Mouse (Mus musculus) forebrain, embryonic 15.5 days (tissue): Measurements from ENCODE around the gene Olfr983. TPM values are rescaled to one million over a fixed set of nuclear protein-coding genes. Genes with fewer than 3 reads are reported as not detected.

Experiments used
- ATAC-seq: fragments of 200-750 bp; cut with Nextera tagmentation; replicated peaks from 2 replicates; pipeline ENCODE4 v1.8.0; 2017; ENCODE audit warnings: mild to moderate bottlenecking, moderate TSS enrichment, moderate library complexity
- H3K27ac ChIP-seq: fragments of 300-500 bp; sonication (generic); replicated peaks from 2 replicates; pipeline ENCODE4 v1.5.1; 2015; ENCODE audit warnings: mild to moderate bottlenecking, inconsistent platforms
- H3K27me3 ChIP-seq: fragments of 300-500 bp; sonication (generic); 2 replicates; pipeline ENCODE4 v1.6.1; 2015; ENCODE audit warnings: inconsistent platforms
- H3K36me3 ChIP-seq: fragments of 300-500 bp; sonication (generic); 2 replicates; pipeline ENCODE4 v1.6.1; 2015; ENCODE audit warnings: mild to moderate bottlenecking, inconsistent platforms
- H3K4me1 ChIP-seq: fragments of 300-500 bp; sonication (generic); 2 replicates; pipeline ENCODE4 v1.6.1; 2015; ENCODE audit warnings: inconsistent platforms
- H3K4me2 ChIP-seq: fragments of 300-500 bp; sonication (generic); replicated peaks from 2 replicates; pipeline ENCODE4 v1.6.1; 2015; ENCODE audit warnings: mild to moderate bottlenecking, inconsistent platforms
- H3K4me3 ChIP-seq: fragments of 300-500 bp; sonication (generic); 2 replicates; pipeline ENCODE4 v1.5.1; 2015; ENCODE audit warnings: mild to moderate bottlenecking, inconsistent platforms
- H3K9ac ChIP-seq: fragments of 300-500 bp; sonication (generic); replicated peaks from 2 replicates; pipeline ENCODE4 v1.6.1; 2015; ENCODE audit warnings: mild to moderate bottlenecking, inconsistent platforms
- H3K9me3 ChIP-seq: fragments of 300-500 bp; sonication (generic); 2 replicates; pipeline ENCODE4 v1.6.1; 2016; ENCODE audit warnings: inconsistent platforms
- WGBS: fragments of 180-500 bp; shearing (Covaris S2); methylation state at CpG from one replicate; pipeline ENCODE4 v1.1.7; 2015; ENCODE audit warnings: mixed read lengths; 5-methylcytosine and 5-hydroxymethylcytosine counted together
- polyA plus RNA-seq: library from polyadenylated mRNA; unstranded; fragments of >200 nt; fragmentation: Nextera tagmentation; extraction: Ambion mirVana; gene quantifications from 2 replicates; pipeline ENCODE4 v1.2.1, GENCODE M21; 2015

Olfr983 gene
- polyA plus RNA-seq = not detected in 2 replicates

GRCm38 (mm10) chr9:40093495-40093894, at the start of gene Olfr983:
Gene Olfr983, minus strand, starts transcription at chr9:40093595.
- 83% methylated on average over 2 of the region's 2 CpGs for WGBS
- H3K4me2 ChIP-seq = no peak within 1 kb of the TSS
- no peak within 1 kb of the TSS for H3K4me3 ChIP-seq
- no peaks in the 10 kb centered on the region for H3K9me3 ChIP-seq
- ATAC-seq = no peak
- H3K9ac ChIP-seq = no peak within 1 kb of the TSS
- no peaks in the 10 kb centered on the region for H3K36me3 ChIP-seq
- H3K4me1 ChIP-seq = no peaks in the 10 kb centered on the region
- H3K27me3 ChIP-seq = no peaks in the 10 kb centered on the region
- no peak within 1 kb of the TSS for H3K27ac ChIP-seq

- H3K27ac ChIP-seq = no peak overlapping the region
- no peaks in the 10 kb centered on the region for H3K36me3 ChIP-seq
- no peaks in the 10 kb centered on the region for H3K9me3 ChIP-seq
- no peak overlapping the region for H3K9ac ChIP-seq
- H3K27me3 ChIP-seq = no peaks in the 10 kb centered on the region
- no peak for ATAC-seq
- H3K4me2 ChIP-seq = no peak overlapping the region
- whole genome bisulfite sequencing = 42% methylated on average over 1 of the region's 1 CpGs
- no peaks in the 10 kb centered on the region for H3K4me1 ChIP-seq
- no peak overlapping the region for H3K4me3 ChIP-seq
These were observed 48.1 kb upstream of the Olfr983 start for GRCm38 (mm10) chr9:40141544-40141943.

GRCm38 (mm10) chr9:40139484-40139883, 46.1 kb upstream of the Olfr983 start:
- Histone ChIP-seq H3K4me1 (no peaks in the 10 kb centered on the region), H3K9me3 (no peaks in the 10 kb centered on the region), H3K9ac (no peak overlapping the region), H3K36me3 (no peaks in the 10 kb centered on the region), H3K27ac (no peak overlapping the region), H3K27me3 (no peaks in the 10 kb centered on the region), H3K4me2 (no peak overlapping the region), H3K4me3 (no peak overlapping the region)
- 73% methylated on average over 4 of the region's 4 CpGs for WGBS
- no peak for ATAC-seq

GRCm38 (mm10) chr9:40136987-40137688, 43.7 kb upstream of the Olfr983 start:
- Histone ChIP-seq H3K27ac (no peak overlapping the region), H3K4me3 (no peak overlapping the region), H3K9ac (no peak overlapping the region), H3K36me3 (no peaks in the 10 kb centered on the region), H3K4me2 (no peak overlapping the region), H3K4me1 (no peaks in the 10 kb centered on the region), H3K27me3 (no peaks in the 10 kb centered on the region), H3K9me3 (no peaks in the 10 kb centered on the region)
- 82% methylated on average over 6 of the region's 6 CpGs for WGBS
- ATAC-seq = no peak

- no peak overlapping the region for H3K4me2 ChIP-seq
These were observed 37.2 kb upstream of the Olfr983 start for GRCm38 (mm10) chr9:40130556-40130955.

GRCm38 (mm10) chr9:40130084-40130483, 36.7 kb upstream of the Olfr983 start, which contains the start of gene Olfr985:
Gene Olfr985, minus strand, starts transcription at chr9:40130184.
- Histone ChIP-seq H3K4me2 (no peak within 1 kb of the TSS), H3K9me3 (no peaks in the 10 kb centered on the region), H3K27me3 (no peaks in the 10 kb centered on the region), H3K4me3 (no peak within 1 kb of the TSS), H3K36me3 (no peaks in the 10 kb centered on the region), H3K27ac (no peak within 1 kb of the TSS), H3K9ac (no peak within 1 kb of the TSS), H3K4me1 (no peaks in the 10 kb centered on the region)
- WGBS = 85% methylated on average over 1 of the region's 1 CpGs
- ATAC-seq = no peak

More at GRCm38 (mm10) chr9:40130556-40130955, 37.2 kb upstream of the Olfr983 start:
- no peaks in the 10 kb centered on the region for H3K9me3 ChIP-seq
- H3K27ac ChIP-seq = no peak overlapping the region
- no peaks in the 10 kb centered on the region for H3K36me3 ChIP-seq
- no peak for ATAC-seq
- 94% methylated on average over 1 of the region's 1 CpGs for WGBS
- no peak overlapping the region for H3K4me3 ChIP-seq
- H3K4me1 ChIP-seq = no peaks in the 10 kb centered on the region
- no peak overlapping the region for H3K9ac ChIP-seq
- H3K27me3 ChIP-seq = no peaks in the 10 kb centered on the region

GRCm38 (mm10) chr9:40117287-40117659, 23.9 kb upstream of the Olfr983 start:
- Histone ChIP-seq H3K27me3 (no peaks in the 10 kb centered on the region), H3K36me3 (no peaks in the 10 kb centered on the region), H3K9ac (no peak overlapping the region), H3K4me1 (no peaks in the 10 kb centered on the region), H3K4me2 (no peak overlapping the region), H3K27ac (no peak overlapping the region), H3K9me3 (no peaks in the 10 kb centered on the region), H3K4me3 (no peak overlapping the region)
- ATAC-seq = no peak
- WGBS = 80% methylated on average over 5 of the region's 5 CpGs

GRCm38 (mm10) chr9:40116645-40117286, 23.4 kb upstream of the Olfr983 start:
- Histone ChIP-seq H3K9me3 (no peaks in the 10 kb centered on the region), H3K9ac (no peak overlapping the region), H3K27me3 (no peaks in the 10 kb centered on the region), H3K27ac (no peak overlapping the region), H3K4me3 (no peak overlapping the region), H3K36me3 (no peaks in the 10 kb centered on the region), H3K4me2 (no peak overlapping the region), H3K4me1 (no peaks in the 10 kb centered on the region)
- WGBS = 75% methylated on average over 10 of the region's 10 CpGs
- no peak for ATAC-seq

- H3K4me2 ChIP-seq = no peak within 1 kb of the TSS
- H3K27ac ChIP-seq = no peak within 1 kb of the TSS
- no peaks in the 10 kb centered on the region for H3K27me3 ChIP-seq
- H3K4me1 ChIP-seq = no peaks in the 10 kb centered on the region
- no peak within 1 kb of the TSS for H3K9ac ChIP-seq
- no peaks in the 10 kb centered on the region for H3K36me3 ChIP-seq
- no peak within 1 kb of the TSS for H3K4me3 ChIP-seq
- H3K9me3 ChIP-seq = no peaks in the 10 kb centered on the region
- WGBS = 80% methylated on average over 2 of the region's 2 CpGs
- no peak for ATAC-seq
These were observed 20.7 kb upstream of the Olfr983 start, which contains the start of gene Olfr984 for GRCm38 (mm10) chr9:40114106-40114505. Gene Olfr984, minus strand, starts transcription at chr9:40114206.

- Histone ChIP-seq H3K27me3 (no peaks in the 10 kb centered on the region), H3K9ac (no peak overlapping the region), H3K27ac (no peak overlapping the region), H3K9me3 (no peaks in the 10 kb centered on the region), H3K4me1 (no peaks in the 10 kb centered on the region), H3K36me3 (no peaks in the 10 kb centered on the region), H3K4me3 (no peak overlapping the region), H3K4me2 (no peak overlapping the region)
- 68% methylated on average over 3 of the region's 3 CpGs for WGBS
- no peak for ATAC-seq
These were observed 1.4 kb upstream of the Olfr983 start for GRCm38 (mm10) chr9:40094769-40095168.

- no peak for ATAC-seq
- H3K4me3 ChIP-seq = no peak within 1 kb of the TSS
- H3K27me3 ChIP-seq = no peaks in the 10 kb centered on the region
- H3K4me1 ChIP-seq = no peaks in the 10 kb centered on the region
- H3K4me2 ChIP-seq = no peak within 1 kb of the TSS
- H3K9ac ChIP-seq = no peak within 1 kb of the TSS
- no peaks in the 10 kb centered on the region for H3K36me3 ChIP-seq
- no peaks in the 10 kb centered on the region for H3K9me3 ChIP-seq
- no peak within 1 kb of the TSS for H3K27ac ChIP-seq
- 83% methylated on average over 2 of the region's 2 CpGs for WGBS
These were observed 19.9 kb downstream of the Olfr983 start, which contains the start of gene Olfr982 for GRCm38 (mm10) chr9:40073529-40073928. Gene Olfr982, plus strand, starts transcription at chr9:40073829.

- H3K9ac ChIP-seq = no peak overlapping the region
- H3K27me3 ChIP-seq = no peaks in the 10 kb centered on the region
- no peaks in the 10 kb centered on the region for H3K9me3 ChIP-seq
- 95% methylated on average over 19 of the region's 19 CpGs for WGBS
- ATAC-seq = no peak
- H3K4me1 ChIP-seq = no peaks in the 10 kb centered on the region
- no peaks in the 10 kb centered on the region for H3K36me3 ChIP-seq
- no peak overlapping the region for H3K27ac ChIP-seq
- H3K4me2 ChIP-seq = no peak overlapping the region
- H3K4me3 ChIP-seq = no peak overlapping the region
These were observed 43.3 kb downstream of the Olfr983 start for GRCm38 (mm10) chr9:40050138-40050537.
